Mouse (Mus musculus): ENCODE data around the gene Chn1.

DNA sequence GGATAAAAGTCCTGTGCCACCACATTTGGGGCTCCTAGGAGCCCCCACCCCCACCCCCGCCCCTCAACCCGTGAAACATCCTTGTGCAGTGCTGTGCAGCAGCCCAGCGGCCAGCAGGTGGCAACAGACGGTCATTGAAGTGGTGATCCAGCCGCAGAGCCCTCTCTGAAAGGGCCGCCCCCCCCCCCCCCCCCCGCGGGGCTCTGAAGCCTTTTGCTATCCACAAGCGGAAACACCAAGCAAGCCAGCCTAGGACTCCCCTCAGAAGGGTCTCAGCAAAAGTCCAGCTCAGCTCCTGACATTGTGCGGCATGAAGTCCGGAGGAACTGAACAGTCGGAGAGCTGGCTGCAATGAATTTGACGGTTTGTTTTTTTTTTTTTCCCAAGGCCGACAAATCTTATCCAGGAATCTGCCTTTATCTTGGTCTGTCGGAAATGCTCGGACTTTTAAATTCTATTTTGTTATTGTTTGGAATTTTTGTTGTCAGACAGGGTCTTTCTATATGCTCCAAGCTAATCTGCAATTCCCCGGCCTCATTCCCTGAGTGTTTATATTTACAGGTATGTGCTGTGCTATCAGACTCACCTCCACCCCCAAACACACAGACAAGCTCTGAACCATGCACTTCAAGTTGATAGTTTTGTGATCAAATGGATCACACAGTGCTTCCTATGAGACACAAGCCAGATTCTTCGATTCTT, 190.3 kb downstream of the Chn1 start:
- TF ChIP-seq CTCF (conservative IDR thresholded peaks at IDR 0.05 in 1 of 2, IDR thresholded peaks at IDR 0.05 in 1 of 2; ENCODE audit: low read depth in 2 of 2, low read length in 2 of 2) (peak in 1 of 2 experiments; percentile 77; a peak in 2 of 4 replicates), KAT2A (IDR thresholded peaks at IDR 0.05; ENCODE audit: insufficient replicate concordance, low read length) (no peak), EP300 (IDR thresholded peaks at IDR 0.05; ENCODE audit: low read length) (no peak), POLR2A (IDR thresholded peaks at IDR 0.05; ENCODE audit: low read depth, low read length) (no peak), ETS1 (conservative IDR thresholded peaks at IDR 0.05; ENCODE audit: low read depth, low read length) (no peak), ZNF384 (IDR thresholded peaks at IDR 0.05; ENCODE audit: low read depth, low read length) (0 out of 2 replicates have a peak, but pooled peaks have one; percentile 41), MYC (IDR thresholded peaks at IDR 0.05; ENCODE audit: low read depth, low read length) (no peak), UBTF (IDR thresholded peaks at IDR 0.05; ENCODE audit: low read depth, low read length) (no peak), BHLHE40 (IDR thresholded peaks at IDR 0.05; ENCODE audit: low read depth, low read length) (no peak), RCOR1 (conservative IDR thresholded peaks at IDR 0.05; ENCODE audit: low read depth, low read length) (no peak), ELF1 (IDR thresholded peaks at IDR 0.05; ENCODE audit: low read depth, low read length) (no peak)
